Mouse (Mus musculus): ENCODE results near the gene Cip2a. TPM values are rescaled to one million over a fixed set of nuclear protein-coding genes. Genes with fewer than 3 reads are reported as not detected.

Gene Cip2a
- polyA plus RNA-seq, 1 experiment from 2014 or later = 5.5 TPM

GRCm38 (mm10) chr16:48992437-48993230 lies 1.4 kb upstream of the Cip2a start:
- peak overlapping the region; percentile 55 for H3K4me2 ChIP-seq (replicated peaks; ENCODE audit: low read depth)
- TF ChIP-seq EP300 (optimal IDR thresholded peaks at IDR 0.05) = no peak
- TF ChIP-seq CTCF (IDR thresholded peaks at IDR 0.05; ENCODE audit: low read depth) = no peak
- H3K4me3 ChIP-seq (ENCODE audit: low read depth, low read length) = peak overlapping the region; percentile 95
- no peak for ATAC-seq (ENCODE audit: low FRiP score, low TSS enrichment)
- no peak for DNase-seq (ENCODE audit: low spot score)
- H3K36me3 ChIP-seq (ENCODE audit: control insufficient read depth, insufficient read depth, low read length) = no peaks in the 10 kb centered on the region
- H3K9me3 ChIP-seq (ENCODE audit: control insufficient read depth, low read length) = no peaks in the 10 kb centered on the region
- H3K27me3 ChIP-seq (ENCODE audit: control insufficient read depth, insufficient read depth, low read length) = no peaks in the 10 kb centered on the region
- 18% methylated on average over 10 of the region's 10 CpGs for WGBS
- H3K4me1 ChIP-seq (replicated peaks; ENCODE audit: control insufficient read depth, insufficient read depth) = 0 out of 2 replicates have a peak, but pooled peaks cover 4% of the 10 kb centered on the region
- no peak overlapping the region for H3K9ac ChIP-seq (ENCODE audit: low read length)
- no peak overlapping the region for H3K27ac ChIP-seq (replicated peaks)

DNA sequence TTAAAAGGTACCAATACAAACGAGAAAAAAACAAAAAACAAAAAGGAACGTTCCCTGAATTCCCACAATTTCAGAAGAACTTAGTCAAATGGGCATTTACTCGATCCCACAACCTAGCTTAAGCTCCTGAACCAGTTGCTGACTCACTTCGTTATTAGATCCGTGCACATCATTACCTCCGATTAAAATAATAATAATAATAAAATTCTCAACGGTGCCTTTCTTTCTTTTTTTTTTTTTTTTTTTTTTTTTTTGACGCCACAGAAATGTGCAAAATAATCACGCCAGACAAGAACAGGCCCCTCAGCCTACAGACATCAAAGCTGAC lies 790 bp upstream of the Cip2a start:
- no peak for DNase-seq (ENCODE audit: low spot score)
- no peaks in the 10 kb centered on the region for H3K9me3 ChIP-seq (ENCODE audit: control insufficient read depth, low read length)
- peak overlapping the region; percentile 94 for H3K27ac ChIP-seq (replicated peaks)
- H3K4me2 ChIP-seq (replicated peaks; ENCODE audit: low read depth) = peak overlapping the region; percentile 55
- TF ChIP-seq CTCF (IDR thresholded peaks at IDR 0.05; ENCODE audit: low read depth) (no peak), EP300 (optimal IDR thresholded peaks at IDR 0.05) (no peak)
- peak overlapping the region; percentile 100 for H3K9ac ChIP-seq (ENCODE audit: low read length)
- H3K36me3 ChIP-seq (ENCODE audit: control insufficient read depth, insufficient read depth, low read length) = no peaks in the 10 kb centered on the region
- no peaks in the 10 kb centered on the region for H3K27me3 ChIP-seq (ENCODE audit: control insufficient read depth, insufficient read depth, low read length)
- 0 out of 2 replicates have a peak, but pooled peaks cover 4% of the 10 kb centered on the region for H3K4me1 ChIP-seq (replicated peaks; ENCODE audit: control insufficient read depth, insufficient read depth)
- H3K4me3 ChIP-seq (ENCODE audit: low read depth, low read length) = peak overlapping the region; percentile 95
- WGBS = 0% methylated on average over 9 of the region's 9 CpGs
- ATAC-seq (ENCODE audit: low FRiP score, low TSS enrichment) = no peak

DNA sequence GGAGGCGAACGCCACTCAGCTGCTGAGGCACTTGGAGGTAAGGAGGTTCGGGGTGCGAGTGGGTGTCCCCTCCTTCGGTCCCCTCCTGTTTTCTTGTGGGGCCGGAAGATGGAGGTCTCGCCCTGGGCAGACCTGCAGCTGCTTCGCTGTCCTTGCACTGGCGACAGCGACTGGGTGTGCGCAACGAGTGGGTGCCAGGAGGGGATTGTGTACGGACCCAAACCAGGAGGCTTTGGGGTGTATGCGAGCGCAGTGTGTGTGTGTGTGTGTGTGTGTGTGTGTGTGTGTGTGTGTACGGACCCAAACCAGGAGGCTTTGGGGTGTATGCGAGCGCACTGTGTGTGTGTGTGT lies 333 bp downstream of the Cip2a start:
- Histone ChIP-seq H3K4me2 (replicated peaks; ENCODE audit: low read depth) (peak overlapping the region; percentile 85), H3K9ac (ENCODE audit: low read length) (peak overlapping the region; percentile 100), H3K4me3 (ENCODE audit: low read depth, low read length) (peak overlapping the region; percentile 95), H3K27ac (replicated peaks) (0 out of 2 replicates have a peak overlapping the region, but pooled peaks have one; percentile 35), H3K4me1 (replicated peaks; ENCODE audit: control insufficient read depth, insufficient read depth) (0 out of 2 replicates have a peak, but pooled peaks cover 4% of the 10 kb centered on the region), H3K27me3 (ENCODE audit: control insufficient read depth, insufficient read depth, low read length) (no peaks in the 10 kb centered on the region), H3K36me3 (ENCODE audit: control insufficient read depth, insufficient read depth, low read length) (no peaks in the 10 kb centered on the region), H3K9me3 (ENCODE audit: control insufficient read depth, low read length) (no peaks in the 10 kb centered on the region)
- ATAC-seq (ENCODE audit: low FRiP score, low TSS enrichment) = peak; percentile 44
- 0% methylated on average over 18 of the region's 18 CpGs for WGBS
- no peak for TF ChIP-seq CTCF (IDR thresholded peaks at IDR 0.05; ENCODE audit: low read depth)
- no peak for TF ChIP-seq EP300 (optimal IDR thresholded peaks at IDR 0.05)
- DNase-seq (ENCODE audit: low spot score) = no peak

DNA sequence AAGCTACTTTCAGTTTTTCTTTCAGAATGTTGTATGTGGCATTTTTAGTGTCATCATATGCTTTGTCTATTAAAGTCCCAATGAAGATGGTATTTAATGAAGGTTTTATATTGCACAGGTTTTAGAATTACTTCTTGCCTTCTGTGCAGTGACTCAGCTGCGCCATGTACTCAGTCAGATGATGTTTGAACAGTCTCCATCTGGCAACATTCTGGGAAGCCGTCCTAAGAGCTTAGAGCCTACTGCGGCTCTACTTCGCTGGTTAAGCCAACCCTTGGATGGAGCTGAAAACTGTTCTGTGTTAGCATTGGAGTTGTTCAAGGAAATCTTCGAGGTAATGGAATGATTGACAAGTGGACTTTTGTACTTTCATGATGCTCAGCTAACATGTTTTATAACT lies 10.2 kb downstream of the Cip2a start:
- no peak for DNase-seq (ENCODE audit: low spot score)
- H3K9ac ChIP-seq (ENCODE audit: low read length) = no peak overlapping the region
- no peak overlapping the region for H3K4me2 ChIP-seq (replicated peaks; ENCODE audit: low read depth)
- ATAC-seq (ENCODE audit: low FRiP score, low TSS enrichment) = no peak
- no peak overlapping the region for H3K27ac ChIP-seq (replicated peaks)
- 85% methylated on average over 5 of the region's 5 CpGs for WGBS
- peaks cover 14% of the 10 kb centered on the region for H3K36me3 ChIP-seq (ENCODE audit: control insufficient read depth, insufficient read depth, low read length)
- H3K4me3 ChIP-seq (ENCODE audit: low read depth, low read length) = no peak overlapping the region
- no peaks in the 10 kb centered on the region for H3K9me3 ChIP-seq (ENCODE audit: control insufficient read depth, low read length)
- H3K27me3 ChIP-seq (ENCODE audit: control insufficient read depth, insufficient read depth, low read length) = no peaks in the 10 kb centered on the region
- TF ChIP-seq EP300 (optimal IDR thresholded peaks at IDR 0.05) (no peak), CTCF (IDR thresholded peaks at IDR 0.05; ENCODE audit: low read depth) (no peak)
- no peaks in the 10 kb centered on the region for H3K4me1 ChIP-seq (replicated peaks; ENCODE audit: control insufficient read depth, insufficient read depth)

DNA sequence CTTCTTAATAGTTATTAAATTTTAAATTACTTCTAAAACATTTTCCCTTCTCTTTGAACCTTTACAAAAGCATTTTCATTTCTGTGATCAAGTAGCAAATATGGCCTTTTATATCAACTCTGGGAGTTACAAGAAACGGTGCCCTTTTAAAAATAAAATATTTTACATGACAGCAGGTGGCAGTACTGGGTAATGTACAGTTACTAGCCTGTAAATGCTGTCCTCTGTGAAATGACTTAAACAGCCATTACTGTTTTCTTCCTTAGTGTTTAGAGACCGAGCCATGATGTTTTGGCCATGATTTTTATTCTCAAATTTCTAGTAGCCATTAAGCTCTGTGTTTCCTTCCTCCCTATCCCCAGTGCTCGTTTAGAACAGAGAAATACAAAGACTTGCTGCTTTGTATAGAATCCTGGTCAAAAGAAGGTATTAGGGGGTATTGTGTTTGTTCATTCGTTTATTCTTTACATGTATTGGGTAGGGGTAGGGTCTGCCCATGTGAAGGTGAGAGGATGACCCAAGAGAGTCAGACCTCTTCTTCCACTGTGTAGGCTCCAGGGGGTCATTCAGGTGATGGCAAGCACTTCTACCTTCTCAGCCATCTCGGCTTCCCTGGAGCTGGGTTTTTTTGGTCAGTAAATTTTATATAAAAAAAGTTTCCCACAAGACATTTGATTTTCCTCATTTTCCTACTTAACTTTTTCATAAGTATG lies 22.8 kb downstream of the Cip2a start:
- Histone ChIP-seq H3K27me3 (ENCODE audit: control insufficient read depth, insufficient read depth, low read length) (no peaks in the 10 kb centered on the region), H3K4me1 (replicated peaks; ENCODE audit: control insufficient read depth, insufficient read depth) (no peaks in the 10 kb centered on the region), H3K36me3 (ENCODE audit: control insufficient read depth, insufficient read depth, low read length) (no peaks in the 10 kb centered on the region), H3K9me3 (ENCODE audit: control insufficient read depth, low read length) (no peaks in the 10 kb centered on the region), H3K4me3 (ENCODE audit: low read depth, low read length) (no peak overlapping the region), H3K27ac (replicated peaks) (no peak overlapping the region), H3K4me2 (replicated peaks; ENCODE audit: low read depth) (no peak overlapping the region), H3K9ac (ENCODE audit: low read length) (no peak overlapping the region)
- no peak for ATAC-seq (ENCODE audit: low FRiP score, low TSS enrichment)
- TF ChIP-seq CTCF (IDR thresholded peaks at IDR 0.05; ENCODE audit: low read depth) = peak; percentile 64
- TF ChIP-seq EP300 (optimal IDR thresholded peaks at IDR 0.05) = no peak
- 74% methylated on average over 5 of the region's 5 CpGs for WGBS
- no peak for DNase-seq (ENCODE audit: low spot score)

DNA sequence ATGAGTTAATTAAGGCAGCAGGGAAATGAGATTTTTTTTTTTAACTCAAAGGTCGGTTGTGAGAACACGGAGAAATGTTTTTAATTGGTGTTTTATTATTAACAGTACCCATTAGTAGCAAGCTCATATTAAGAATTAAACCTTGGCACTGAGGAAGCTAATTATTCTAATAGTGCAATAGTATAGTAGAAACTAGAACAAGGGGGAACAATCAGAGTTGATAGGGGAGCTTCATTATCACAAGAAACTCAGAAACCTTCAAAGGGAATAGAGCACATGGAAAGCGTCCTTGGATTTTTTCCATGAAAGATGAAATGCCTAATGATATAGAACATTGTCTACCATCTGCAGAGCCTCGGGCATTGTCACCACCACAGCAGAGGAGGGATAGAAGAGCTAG lies 41.9 kb downstream of the Cip2a start:
- DNase-seq (ENCODE audit: low spot score) (no peak), ATAC-seq (ENCODE audit: low FRiP score, low TSS enrichment) (no peak)
- Histone ChIP-seq H3K36me3 (ENCODE audit: control insufficient read depth, insufficient read depth, low read length) (no peaks in the 10 kb centered on the region), H3K9ac (ENCODE audit: low read length) (no peak overlapping the region), H3K27ac (replicated peaks) (no peak overlapping the region), H3K9me3 (ENCODE audit: control insufficient read depth, low read length) (no peaks in the 10 kb centered on the region), H3K4me2 (replicated peaks; ENCODE audit: low read depth) (no peak overlapping the region), H3K4me3 (ENCODE audit: low read depth, low read length) (no peak overlapping the region), H3K4me1 (replicated peaks; ENCODE audit: control insufficient read depth, insufficient read depth) (no peaks in the 10 kb centered on the region), H3K27me3 (ENCODE audit: control insufficient read depth, insufficient read depth, low read length) (no peaks in the 10 kb centered on the region)
- WGBS = 81% methylated on average over 4 of the region's 4 CpGs
- no peak for TF ChIP-seq EP300 (optimal IDR thresholded peaks at IDR 0.05)
- TF ChIP-seq CTCF (IDR thresholded peaks at IDR 0.05; ENCODE audit: low read depth) = no peak
